Mouse (Mus musculus) bone marrow macrophage, adult 2 months (primary cell): ENCODE data around the gene Stab1.

Source experiments
- CTCF ChIP-seq: IDR thresholded peaks from 2 replicates; pipeline ENCODE4 v1.5.1; 2012; ENCODE audit warnings: low read depth, mild to moderate bottlenecking, low read length, moderate library complexity
- POLR2A ChIP-seq: IDR thresholded peaks from 2 replicates; pipeline ENCODE4 v1.6.1; 2012; ENCODE audit warnings: mild to moderate bottlenecking, low read depth, low read length, borderline replicate concordance

- TF ChIP-seq CTCF (no peak), POLR2A (no peak)
These were observed 14.4 kb upstream of the Stab1 start for GRCm38 (mm10) chr14:31182786-31183290.
